Mouse (Mus musculus) intestine, embryonic 14.5 days (tissue): ENCODE measurements at regions not wholly inside any gene's neighbourhood (a gene's known extent, or its start where the extent isn't known, plus 50 kb on each side); places are given as distances from the start of the nearest gene placed in this dataset.

ENCODE experiments used
- ATAC-seq: fragments of 200-750 bp; cut with Nextera tagmentation; replicated peaks from 2 replicates; pipeline ENCODE4 v1.8.0; 2017; ENCODE audit warnings: low read depth, moderate number of reproducible peaks, moderate TSS enrichment, moderate library complexity; ENCODE audit not compliant: low FRiP score, low TSS enrichment
- DNase-seq: peaks from one replicate; pipeline ENCODE4 v3.0.0-alpha.2; 2018; ENCODE audit warnings: low spot score
- H3K27ac ChIP-seq: fragments of 300-500 bp; sonication (generic); 2 replicates; pipeline ENCODE4 v1.5.1; 2014; ENCODE audit warnings: low read depth, mild to moderate bottlenecking, control low read depth
- H3K27me3 ChIP-seq: fragments of 300-500 bp; sonication (generic); replicated peaks from 2 replicates; pipeline ENCODE4 v1.6.1; 2014; ENCODE audit warnings: low read length, control low read depth; ENCODE audit not compliant: control insufficient read depth, insufficient read depth
- H3K36me3 ChIP-seq: fragments of 300-500 bp; sonication (generic); 2 replicates; pipeline ENCODE4 v1.6.1; 2014; ENCODE audit warnings: low read length, control low read depth; ENCODE audit not compliant: control insufficient read depth, insufficient read depth
- H3K4me1 ChIP-seq: fragments of 300-500 bp; sonication (generic); replicated peaks from 2 replicates; pipeline ENCODE4 v1.6.1; 2014; ENCODE audit warnings: low read length, control low read depth, mixed read lengths; ENCODE audit not compliant: control insufficient read depth, insufficient read depth
- H3K4me2 ChIP-seq: fragments of 300-500 bp; sonication (generic); 2 replicates; pipeline ENCODE4 v1.6.1; 2014; ENCODE audit warnings: low read length
- H3K4me3 ChIP-seq: fragments of 300-500 bp; sonication (generic); 2 replicates; pipeline ENCODE4 v1.5.1; 2014; ENCODE audit warnings: low read depth, low read length, control low read depth, mixed read lengths
- H3K9ac ChIP-seq: fragments of 300-500 bp; sonication (generic); 2 replicates; pipeline ENCODE4 v1.6.1; 2014; ENCODE audit warnings: mild to moderate bottlenecking, low read length
- H3K9me3 ChIP-seq: fragments of 300-500 bp; sonication (generic); 2 replicates; pipeline ENCODE4 v1.6.1; 2016; ENCODE audit warnings: low read length, control low read depth; ENCODE audit not compliant: control insufficient read depth
- WGBS: fragments of 180-500 bp; shearing (Covaris S2); extraction: QIAGEN DNeasy Blood & Tissue Kit; methylation state at CpG from one replicate; pipeline ENCODE4 v1.1.7; 2014; 5-methylcytosine and 5-hydroxymethylcytosine counted together

DNA sequence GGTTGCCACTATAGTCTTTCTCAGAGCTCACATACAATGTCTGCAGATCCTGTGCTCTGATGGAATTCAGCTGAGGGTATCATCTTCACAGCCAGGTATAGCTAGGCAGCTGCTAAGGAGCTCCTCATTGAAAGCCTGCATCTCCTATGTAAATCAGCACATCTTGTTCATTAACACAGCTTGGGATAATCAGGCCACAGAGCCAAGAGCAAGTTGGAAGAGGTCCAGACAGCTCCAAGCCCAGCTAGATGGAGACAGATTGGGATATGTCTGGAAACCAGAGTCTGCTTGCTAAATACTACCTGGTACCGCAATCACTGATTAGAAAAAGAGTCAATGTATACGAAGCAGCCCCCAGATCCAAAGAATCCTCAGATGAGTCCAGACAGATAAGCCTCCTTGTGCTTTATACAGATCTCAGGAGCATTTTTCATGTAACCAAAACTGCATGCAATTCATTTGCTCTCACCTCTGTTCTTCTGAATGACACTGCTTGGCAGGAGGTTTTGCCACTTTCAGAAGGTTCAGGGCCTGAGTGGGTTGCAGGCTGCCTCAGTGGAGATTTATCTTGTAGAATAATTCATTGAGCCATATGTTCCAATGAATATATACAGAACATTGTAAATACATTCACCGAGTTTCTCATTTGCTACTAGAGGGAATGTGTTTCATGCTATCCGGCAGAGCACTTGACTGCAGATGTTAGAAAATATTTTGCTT lies 485.4 kb downstream of the D3Ertd751e start:
- Histone ChIP-seq H3K4me3 (no peak overlapping the region), H3K36me3 (no peaks in the 10 kb centered on the region), H3K4me1 (no peaks in the 10 kb centered on the region), H3K27me3 (no peaks in the 10 kb centered on the region), H3K27ac (no peak overlapping the region), H3K4me2 (no peak overlapping the region), H3K9me3 (no peaks in the 10 kb centered on the region), H3K9ac (no peak overlapping the region)
- DNase-seq, result no peak
- WGBS, result 66% methylated on average over 4 of the region's 4 CpGs
- ATAC-seq, result no peak

DNA sequence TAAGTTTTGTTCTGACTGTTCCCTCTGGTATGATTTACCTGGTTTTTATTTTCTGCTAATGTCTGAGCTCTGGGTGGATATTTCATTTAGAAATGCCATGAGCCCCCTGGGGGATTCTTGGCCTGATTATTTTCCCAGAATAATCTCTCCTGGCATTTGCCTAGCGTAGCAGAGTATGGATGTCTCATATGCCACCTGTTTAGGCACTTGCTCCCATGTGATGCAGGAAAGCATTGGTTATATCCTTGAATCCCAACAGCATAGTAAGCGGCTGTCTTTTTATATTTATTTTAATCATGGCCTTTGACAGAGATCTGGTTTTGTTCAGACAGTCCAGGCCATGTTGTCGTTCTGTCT lies 486.0 kb downstream of the D3Ertd751e start:
- Histone ChIP-seq H3K4me2 (no peak overlapping the region), H3K27ac (no peak overlapping the region), H3K9me3 (no peaks in the 10 kb centered on the region), H3K4me1 (no peaks in the 10 kb centered on the region), H3K36me3 (no peaks in the 10 kb centered on the region), H3K4me3 (no peak overlapping the region), H3K9ac (no peak overlapping the region), H3K27me3 (no peaks in the 10 kb centered on the region)
- 69% methylated on average over 3 of the region's 3 CpGs for WGBS
- no peak for DNase-seq
- ATAC-seq, result no peak

DNA sequence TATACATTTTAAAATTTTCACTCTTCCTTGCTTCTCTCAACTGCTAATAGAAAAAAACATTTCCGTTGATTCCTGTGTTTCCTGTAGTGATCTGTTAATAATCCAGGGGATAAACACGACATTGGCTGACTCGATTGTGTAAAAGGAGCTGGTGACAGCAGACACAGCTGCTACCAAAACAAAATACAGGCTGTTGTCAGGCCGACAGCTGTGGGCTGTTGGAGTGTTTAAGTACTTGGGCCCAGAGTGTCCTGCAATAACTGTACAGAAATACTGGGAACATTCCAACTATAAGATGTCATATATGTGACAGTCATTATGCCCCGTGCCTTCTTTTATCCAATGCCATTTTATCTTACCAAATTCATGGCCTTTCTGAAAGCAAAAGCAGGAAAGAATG lies 489.9 kb downstream of the D3Ertd751e start:
- H3K4me3 ChIP-seq, result no peak overlapping the region
- no peak overlapping the region for H3K27ac ChIP-seq
- no peaks in the 10 kb centered on the region for H3K27me3 ChIP-seq
- H3K9ac ChIP-seq, result no peak overlapping the region
- no peak for DNase-seq
- H3K4me2 ChIP-seq, result no peak overlapping the region
- ATAC-seq, result no peak
- no peaks in the 10 kb centered on the region for H3K36me3 ChIP-seq
- WGBS, result 64% methylated on average over 5 of the region's 5 CpGs
- no peaks in the 10 kb centered on the region for H3K4me1 ChIP-seq
- H3K9me3 ChIP-seq, result no peaks in the 10 kb centered on the region

- DNase-seq (no peak), ATAC-seq (no peak)
- Histone ChIP-seq H3K4me1 (no peaks in the 10 kb centered on the region), H3K27me3 (no peaks in the 10 kb centered on the region), H3K36me3 (no peaks in the 10 kb centered on the region), H3K4me2 (no peak overlapping the region), H3K9ac (no peak overlapping the region), H3K9me3 (no peaks in the 10 kb centered on the region), H3K27ac (no peak overlapping the region), H3K4me3 (no peak overlapping the region)
- WGBS, result 94% methylated on average over 3 of the region's 3 CpGs
Observed at GRCm38 (mm10) chr3:42233756-42234155, 491.3 kb downstream of the D3Ertd751e start.

- WGBS, result 84% methylated on average over 1 of the region's 1 CpGs
Observed at GRCm38 (mm10) chr3:42235515-42235914, 493.1 kb downstream of the D3Ertd751e start.

More at GRCm38 (mm10) chr3:42235515-42235914, 493.1 kb downstream of the D3Ertd751e start:
- Histone ChIP-seq H3K4me2 (no peak overlapping the region), H3K9me3 (no peaks in the 10 kb centered on the region), H3K36me3 (no peaks in the 10 kb centered on the region), H3K9ac (no peak overlapping the region), H3K27ac (no peak overlapping the region), H3K4me3 (no peak overlapping the region), H3K27me3 (no peaks in the 10 kb centered on the region), H3K4me1 (no peaks in the 10 kb centered on the region)
- no peak for ATAC-seq
- no peak for DNase-seq
